Mouse (Mus musculus): Measurements from ENCODE around the gene Pced1a. TPM values are rescaled to one million over a fixed set of nuclear protein-coding genes. Genes with fewer than 3 reads are reported as not detected.

Pced1a gene
- polyA plus RNA-seq, 1 experiment from 2014 or later, result 3.8 TPM

- TF ChIP-seq CTCF (IDR thresholded peaks at IDR 0.05; ENCODE audit: low read depth) (no peak), EP300 (IDR thresholded peaks at IDR 0.05; ENCODE audit: low read depth) (no peak)
- no peaks in the 10 kb centered on the region for H3K36me3 ChIP-seq (replicated peaks; ENCODE audit: insufficient read depth, low read length)
- H3K27me3 ChIP-seq (ENCODE audit: insufficient read depth, low read length), result no peaks in the 10 kb centered on the region
- H3K27ac ChIP-seq (ENCODE audit: low read depth), result no peak overlapping the region
- WGBS (ENCODE audit: insufficient replicate concordance), result 75% methylated on average over 11 of the region's 11 CpGs
- no peak overlapping the region for H3K9ac ChIP-seq (replicated peaks)
- H3K9me3 ChIP-seq (ENCODE audit: low read length), result no peaks in the 10 kb centered on the region
- ATAC-seq (no peak), DNase-seq (no peak)
- H3K4me1 ChIP-seq (ENCODE audit: insufficient read depth), result no peaks in the 10 kb centered on the region
- no peak overlapping the region for H3K4me2 ChIP-seq (ENCODE audit: low read depth, low read length)
- no peak overlapping the region for H3K4me3 ChIP-seq (ENCODE audit: low read depth, low read length)
Measured at GRCm38 (mm10) chr2:130390993-130391625, 33.4 kb downstream of the Pced1a start.

GRCm38 (mm10) chr2:130388796-130389195 is 35.7 kb downstream of the Pced1a start:
- Histone ChIP-seq H3K4me2 (ENCODE audit: low read depth, low read length) (no peak overlapping the region), H3K27ac (ENCODE audit: low read depth) (no peak overlapping the region), H3K9me3 (ENCODE audit: low read length) (no peaks in the 10 kb centered on the region), H3K4me1 (ENCODE audit: insufficient read depth) (no peaks in the 10 kb centered on the region), H3K4me3 (ENCODE audit: low read depth, low read length) (no peak overlapping the region), H3K27me3 (ENCODE audit: insufficient read depth, low read length) (no peaks in the 10 kb centered on the region), H3K9ac (replicated peaks) (no peak overlapping the region), H3K36me3 (replicated peaks; ENCODE audit: insufficient read depth, low read length) (no peaks in the 10 kb centered on the region)
- DNase-seq, result no peak
- 74% methylated on average over 2 of the region's 2 CpGs for WGBS (ENCODE audit: insufficient replicate concordance)
- ATAC-seq, result no peak
- TF ChIP-seq EP300 (IDR thresholded peaks at IDR 0.05; ENCODE audit: low read depth) (no peak), CTCF (IDR thresholded peaks at IDR 0.05; ENCODE audit: low read depth) (peak; percentile 61)

- H3K4me3 ChIP-seq (ENCODE audit: low read depth, low read length), result no peak overlapping the region
- H3K36me3 ChIP-seq (replicated peaks; ENCODE audit: insufficient read depth, low read length), result no peaks in the 10 kb centered on the region
- WGBS (ENCODE audit: insufficient replicate concordance), result 35% methylated on average over 1 of the region's 1 CpGs
- H3K27ac ChIP-seq (ENCODE audit: low read depth), result no peak overlapping the region
- ATAC-seq, result no peak
- H3K27me3 ChIP-seq (ENCODE audit: insufficient read depth, low read length), result no peaks in the 10 kb centered on the region
- no peaks in the 10 kb centered on the region for H3K4me1 ChIP-seq (ENCODE audit: insufficient read depth)
- TF ChIP-seq CTCF (IDR thresholded peaks at IDR 0.05; ENCODE audit: low read depth), result no peak
- no peak for TF ChIP-seq EP300 (IDR thresholded peaks at IDR 0.05; ENCODE audit: low read depth)
- no peak overlapping the region for H3K9ac ChIP-seq (replicated peaks)
- H3K4me2 ChIP-seq (ENCODE audit: low read depth, low read length), result no peak overlapping the region
- DNase-seq, result no peak
- no peaks in the 10 kb centered on the region for H3K9me3 ChIP-seq (ENCODE audit: low read length)
Measured at GRCm38 (mm10) chr2:130386212-130386611, 38.3 kb downstream of the Pced1a start.

- Histone ChIP-seq H3K27me3 (ENCODE audit: insufficient read depth, low read length) (no peaks in the 10 kb centered on the region), H3K36me3 (replicated peaks; ENCODE audit: insufficient read depth, low read length) (no peaks in the 10 kb centered on the region), H3K27ac (ENCODE audit: low read depth) (no peak overlapping the region), H3K4me1 (ENCODE audit: insufficient read depth) (no peaks in the 10 kb centered on the region), H3K4me3 (ENCODE audit: low read depth, low read length) (no peak overlapping the region), H3K4me2 (ENCODE audit: low read depth, low read length) (no peak overlapping the region), H3K9ac (replicated peaks) (no peak overlapping the region), H3K9me3 (ENCODE audit: low read length) (no peaks in the 10 kb centered on the region)
- 71% methylated on average over 6 of the region's 6 CpGs for WGBS (ENCODE audit: insufficient replicate concordance)
- no peak for TF ChIP-seq CTCF (IDR thresholded peaks at IDR 0.05; ENCODE audit: low read depth)
- ATAC-seq (no peak), DNase-seq (no peak)
Measured at GRCm38 (mm10) chr2:130383895-130384294, 40.6 kb downstream of the Pced1a start.

- TF ChIP-seq EP300 (IDR thresholded peaks at IDR 0.05; ENCODE audit: low read depth) (no peak), CTCF (IDR thresholded peaks at IDR 0.05; ENCODE audit: low read depth) (no peak)
- no peak overlapping the region for H3K27ac ChIP-seq (ENCODE audit: low read depth)
- ATAC-seq (no peak), DNase-seq (no peak)
- WGBS (ENCODE audit: insufficient replicate concordance), result 55% methylated on average over 3 of the region's 3 CpGs
- no peaks in the 10 kb centered on the region for H3K9me3 ChIP-seq (ENCODE audit: low read length)
- no peak overlapping the region for H3K9ac ChIP-seq (replicated peaks)
- H3K27me3 ChIP-seq (ENCODE audit: insufficient read depth, low read length), result no peaks in the 10 kb centered on the region
- no peak overlapping the region for H3K4me3 ChIP-seq (ENCODE audit: low read depth, low read length)
- no peaks in the 10 kb centered on the region for H3K36me3 ChIP-seq (replicated peaks; ENCODE audit: insufficient read depth, low read length)
- H3K4me2 ChIP-seq (ENCODE audit: low read depth, low read length), result no peak overlapping the region
- no peaks in the 10 kb centered on the region for H3K4me1 ChIP-seq (ENCODE audit: insufficient read depth)
Measured at GRCm38 (mm10) chr2:130383205-130383604, 41.3 kb downstream of the Pced1a start.

- Histone ChIP-seq H3K27me3 (ENCODE audit: insufficient read depth, low read length) (no peaks in the 10 kb centered on the region), H3K36me3 (replicated peaks; ENCODE audit: insufficient read depth, low read length) (no peaks in the 10 kb centered on the region), H3K9me3 (ENCODE audit: low read length) (no peaks in the 10 kb centered on the region), H3K4me2 (ENCODE audit: low read depth, low read length) (no peak overlapping the region), H3K27ac (ENCODE audit: low read depth) (no peak overlapping the region), H3K4me1 (ENCODE audit: insufficient read depth) (0 out of 2 replicates have a peak, but pooled peaks cover 3% of the 10 kb centered on the region), H3K9ac (replicated peaks) (no peak overlapping the region), H3K4me3 (ENCODE audit: low read depth, low read length) (no peak overlapping the region)
- 62% methylated on average over 4 of the region's 4 CpGs for WGBS (ENCODE audit: insufficient replicate concordance)
- TF ChIP-seq EP300 (IDR thresholded peaks at IDR 0.05; ENCODE audit: low read depth), result no peak
- 0 out of 2 replicates have a peak, but pooled peaks have one; percentile 7 for TF ChIP-seq CTCF (IDR thresholded peaks at IDR 0.05; ENCODE audit: low read depth)
- DNase-seq, result no peak
- no peak for ATAC-seq
Measured at GRCm38 (mm10) chr2:130374951-130375350, 49.5 kb downstream of the Pced1a start.

Data from liver, postnatal 0 days (tissue).